Mouse (Mus musculus) midbrain, embryonic 10.5 days (tissue): ENCODE measurements around the gene Nxph3. TPM values are rescaled to one million over a fixed set of nuclear protein-coding genes. Genes with fewer than 3 reads are reported as not detected.

ENCODE experiments used
- DNase-seq: peaks from one replicate; pipeline ENCODE4 v3.0.0-alpha.2; 2017; ENCODE audit warnings: low spot score
- H3K27ac ChIP-seq: fragments of 300-500 bp; sonication (generic); replicated peaks from 2 replicates; pipeline ENCODE4 v1.5.1; 2016; ENCODE audit warnings: mild to moderate bottlenecking
- H3K27me3 ChIP-seq: fragments of 300-500 bp; sonication (generic); 2 replicates; pipeline ENCODE4 v1.6.1; 2016; ENCODE audit warnings: low read depth, mild to moderate bottlenecking; ENCODE audit not compliant: poor library complexity, severe bottlenecking
- H3K36me3 ChIP-seq: fragments of 300-500 bp; sonication (generic); 2 replicates; pipeline ENCODE4 v1.6.1; 2016; ENCODE audit warnings: mild to moderate bottlenecking, moderate library complexity
- H3K4me1 ChIP-seq: fragments of 300-500 bp; sonication (generic); 2 replicates; pipeline ENCODE4 v1.6.1; 2016
- H3K4me3 ChIP-seq: fragments of 300-500 bp; sonication (generic); 2 replicates; pipeline ENCODE4 v1.5.1; 2016; ENCODE audit warnings: mild to moderate bottlenecking, moderate library complexity
- H3K9me3 ChIP-seq: fragments of 300-500 bp; sonication (generic); replicated peaks from 2 replicates; pipeline ENCODE4 v1.6.1; 2016; ENCODE audit warnings: mild to moderate bottlenecking
- WGBS: fragments of 180-500 bp; shearing (Covaris S2); methylation state at CpG from one replicate; pipeline ENCODE4 v1.1.7; 2016; 5-methylcytosine and 5-hydroxymethylcytosine counted together
- polyA plus RNA-seq: library from polyadenylated mRNA; unstranded; fragments of >200 nt; fragmentation: Nextera tagmentation; extraction: Ambion mirVana; gene quantifications from 2 replicates; pipeline ENCODE4 v1.2.1, GENCODE M21; 2016

Nxph3 gene
- polyA plus RNA-seq, 1 experiment from 2014 or later: 0.68 TPM

DNA sequence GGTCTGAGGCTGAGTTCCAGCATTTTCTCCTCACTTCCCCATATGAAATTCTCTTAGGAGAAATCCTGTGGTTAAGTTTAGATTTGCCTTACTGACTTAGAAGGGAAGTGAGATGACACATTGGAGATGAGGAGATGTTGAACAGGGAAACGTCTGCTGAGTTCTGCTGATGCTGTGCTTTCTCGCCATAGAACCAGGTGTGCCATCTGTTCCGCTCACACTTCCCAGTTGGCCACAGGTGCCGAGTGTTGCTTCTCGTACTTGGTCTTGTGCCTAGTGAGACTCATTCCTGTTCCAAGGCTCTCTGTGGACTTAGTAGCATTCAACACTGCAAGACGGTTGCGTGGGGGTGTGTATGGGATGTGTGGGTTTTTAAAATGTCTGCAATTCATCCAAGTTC, 38.0 kb downstream of the Nxph3 start:
- H3K4me3 ChIP-seq: no peak overlapping the region
- no peaks in the 10 kb centered on the region for H3K27me3 ChIP-seq
- H3K9me3 ChIP-seq: no peaks in the 10 kb centered on the region
- no peak overlapping the region for H3K27ac ChIP-seq
- 95% methylated on average over 7 of the region's 7 CpGs for WGBS
- peaks cover 78% of the 10 kb centered on the region for H3K36me3 ChIP-seq
- no peaks in the 10 kb centered on the region for H3K4me1 ChIP-seq
- no peak for DNase-seq

DNA sequence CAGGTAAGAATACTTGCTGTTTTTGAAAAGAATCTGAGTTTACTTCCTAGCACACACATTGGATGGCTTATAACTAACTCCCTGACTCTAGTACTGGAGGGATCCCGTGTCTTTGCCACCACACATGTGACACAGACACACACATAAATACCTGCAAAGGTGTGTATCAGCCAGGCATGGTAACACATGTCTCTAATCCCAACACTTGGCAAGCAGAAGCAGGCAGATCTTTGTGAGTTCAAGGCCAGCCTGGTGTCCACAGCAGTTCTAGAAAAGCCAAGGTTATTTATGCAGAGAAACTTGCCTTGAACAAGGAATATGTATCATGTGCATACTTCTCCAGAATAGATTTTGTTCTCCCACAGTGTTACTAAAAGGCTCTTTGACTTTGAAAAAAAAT, 40.9 kb downstream of the Nxph3 start:
- H3K27me3 ChIP-seq: no peaks in the 10 kb centered on the region
- no peak overlapping the region for H3K4me3 ChIP-seq
- no peak for DNase-seq
- H3K27ac ChIP-seq: no peak overlapping the region
- no peaks in the 10 kb centered on the region for H3K9me3 ChIP-seq
- WGBS: 100% methylated on average over 1 of the region's 1 CpGs
- peaks cover 70% of the 10 kb centered on the region for H3K36me3 ChIP-seq
- no peaks in the 10 kb centered on the region for H3K4me1 ChIP-seq

DNA sequence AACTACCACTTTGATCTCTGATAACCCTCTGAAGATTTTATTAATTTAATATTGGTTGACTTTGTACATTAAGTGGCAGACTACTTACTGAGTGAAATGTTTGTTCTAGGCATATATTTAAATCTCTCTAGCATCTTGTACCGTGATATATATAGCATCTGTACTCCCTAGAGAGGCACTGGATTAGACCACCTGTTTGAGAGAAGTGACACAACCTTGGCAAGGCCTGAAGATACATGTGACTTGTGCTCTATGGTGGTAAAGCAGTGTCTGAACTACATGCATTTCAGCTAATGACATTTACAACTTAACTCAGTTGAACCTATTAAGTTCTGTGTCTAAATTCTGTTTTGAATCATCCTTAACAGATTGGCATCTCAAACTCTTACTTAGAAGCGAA, 41.4 kb downstream of the Nxph3 start:
- no peak overlapping the region for H3K4me3 ChIP-seq
- H3K27ac ChIP-seq: no peak overlapping the region
- peaks cover 69% of the 10 kb centered on the region for H3K36me3 ChIP-seq
- no peaks in the 10 kb centered on the region for H3K4me1 ChIP-seq
- 94% methylated on average over 2 of the region's 2 CpGs for WGBS
- DNase-seq: no peak
- H3K27me3 ChIP-seq: no peaks in the 10 kb centered on the region
- no peaks in the 10 kb centered on the region for H3K9me3 ChIP-seq

DNA sequence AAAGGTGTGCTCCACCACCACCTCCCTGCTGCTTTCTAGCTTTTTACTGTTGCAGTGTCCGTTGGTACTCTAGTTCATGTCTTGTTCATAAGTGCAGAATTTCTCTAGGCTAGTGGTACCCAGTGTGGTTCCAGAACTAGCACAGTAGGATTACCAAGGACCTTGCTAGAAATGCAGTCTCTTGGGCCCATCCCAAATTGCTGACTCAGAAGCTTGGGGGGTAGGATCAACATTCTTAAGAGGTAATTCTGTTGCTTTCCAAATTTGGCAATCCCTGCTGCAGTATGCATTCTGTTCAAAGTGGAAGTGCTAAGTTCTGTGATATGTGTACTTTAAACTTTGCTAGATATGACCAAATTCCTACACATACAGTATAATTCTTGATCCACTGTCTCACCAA, 46.6 kb downstream of the Nxph3 start:
- Histone ChIP-seq H3K27ac (no peak overlapping the region), H3K4me1 (no peaks in the 10 kb centered on the region), H3K36me3 (peaks cover 24% of the 10 kb centered on the region), H3K27me3 (no peaks in the 10 kb centered on the region), H3K4me3 (no peak overlapping the region), H3K9me3 (no peaks in the 10 kb centered on the region)
- DNase-seq: no peak
- WGBS: 94% methylated on average over 1 of the region's 1 CpGs

DNA sequence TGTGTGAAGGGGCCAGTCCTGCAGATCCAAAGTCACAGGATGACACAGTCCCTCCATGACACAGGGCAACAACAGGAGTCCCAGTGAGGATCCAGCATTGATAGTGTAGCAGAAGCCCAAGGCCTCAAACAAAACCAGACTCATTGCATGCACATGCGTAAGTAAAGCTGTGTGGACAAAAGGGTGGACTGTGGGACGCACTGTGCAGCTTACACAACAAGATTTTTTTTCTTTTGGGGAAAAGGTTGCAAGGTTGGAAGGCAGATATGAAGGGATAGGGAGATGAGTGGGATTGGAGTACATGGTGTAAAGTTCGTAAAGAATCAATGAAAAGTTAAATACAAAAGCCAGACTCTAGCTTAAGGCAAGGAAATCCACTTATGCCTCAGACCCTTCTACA, 52.2 kb downstream of the Nxph3 start:
- WGBS: 95% methylated on average over 3 of the region's 3 CpGs
- Histone ChIP-seq H3K27ac (no peak overlapping the region), H3K27me3 (no peaks in the 10 kb centered on the region), H3K9me3 (no peaks in the 10 kb centered on the region), H3K4me3 (no peak overlapping the region), H3K4me1 (no peaks in the 10 kb centered on the region), H3K36me3 (0 out of 2 replicates have a peak, but pooled peaks cover 3% of the 10 kb centered on the region)
- no peak for DNase-seq

DNA sequence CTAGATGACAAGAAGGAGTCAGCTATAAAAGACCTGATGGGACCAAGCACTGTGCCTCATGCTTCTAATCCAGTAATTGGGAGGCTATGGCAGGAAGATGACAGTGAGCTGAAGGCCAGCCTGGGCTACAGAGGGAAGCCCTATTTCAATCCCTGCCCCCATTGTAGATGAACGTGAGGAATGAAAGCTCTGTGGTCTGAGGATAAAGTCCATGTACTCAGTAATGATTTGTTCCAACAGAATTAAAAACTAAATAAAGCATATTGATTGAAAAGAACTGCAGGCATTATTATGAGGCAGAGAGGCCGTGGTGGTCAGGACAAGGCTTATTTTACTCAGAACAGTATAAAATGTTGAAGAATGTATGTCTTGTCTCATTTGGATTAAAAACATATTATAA, 53.5 kb downstream of the Nxph3 start:
- Histone ChIP-seq H3K27ac (no peak overlapping the region), H3K9me3 (no peaks in the 10 kb centered on the region), H3K4me3 (no peak overlapping the region), H3K36me3 (0 out of 2 replicates have a peak, but pooled peaks cover 3% of the 10 kb centered on the region), H3K4me1 (no peaks in the 10 kb centered on the region), H3K27me3 (no peaks in the 10 kb centered on the region)
- WGBS: 91% methylated on average over 2 of the region's 2 CpGs
- no peak for DNase-seq

Other genes starting within 250 kb of the Nxph3 start
- gene Kat7, start 204.3 kb downstream of the Nxph3 start, polyA plus RNA-seq: 91.6 and 97.6 TPM in 2 replicates
- gene Fam117a, start 177.6 kb downstream of the Nxph3 start, polyA plus RNA-seq: 6.7 and 7.7 TPM in 2 replicates
- gene Slc35b1, start 129.9 kb downstream of the Nxph3 start, polyA plus RNA-seq: 123 and 131 TPM in 2 replicates
- 170 and 198 TPM in 2 replicates for gene Spop, start 100.5 kb downstream of the Nxph3 start, polyA plus RNA-seq
- gene Ngfr, start 73.2 kb upstream of the Nxph3 start, polyA plus RNA-seq: 17.9 and 22.5 TPM in 2 replicates
- 227 and 251 TPM in 2 replicates for gene Phb, start 152.4 kb upstream of the Nxph3 start, polyA plus RNA-seq
- gene Zfp652, start 198.1 kb upstream of the Nxph3 start, polyA plus RNA-seq: 13.7 and 17.8 TPM in 2 replicates
- 0.93 and 1.4 TPM in 2 replicates for gene B130006D01Rik, start 209.0 kb upstream of the Nxph3 start, polyA plus RNA-seq